Mouse (Mus musculus) small intestine, adult 2 months (tissue): ENCODE data around the gene Hmga2.

ENCODE experiments used
- CTCF ChIP-seq: fragments of 200-500 bp; IDR thresholded peaks from 2 replicates; pipeline ENCODE4 v1.5.1; 2012; ENCODE audit warnings: low read depth, mild to moderate bottlenecking, control low read depth, inconsistent platforms, low read length, moderate library complexity, mixed read lengths; ENCODE audit not compliant: insufficient replicate concordance, insufficient read length; ENCODE audit errors: extremely low read depth
- POLR2A ChIP-seq: fragments of 200-500 bp; IDR thresholded peaks from 2 replicates; pipeline ENCODE4 v1.6.1; 2012; ENCODE audit warnings: low read depth, mild to moderate bottlenecking, control low read depth, inconsistent platforms, low read length, moderate library complexity

DNA sequence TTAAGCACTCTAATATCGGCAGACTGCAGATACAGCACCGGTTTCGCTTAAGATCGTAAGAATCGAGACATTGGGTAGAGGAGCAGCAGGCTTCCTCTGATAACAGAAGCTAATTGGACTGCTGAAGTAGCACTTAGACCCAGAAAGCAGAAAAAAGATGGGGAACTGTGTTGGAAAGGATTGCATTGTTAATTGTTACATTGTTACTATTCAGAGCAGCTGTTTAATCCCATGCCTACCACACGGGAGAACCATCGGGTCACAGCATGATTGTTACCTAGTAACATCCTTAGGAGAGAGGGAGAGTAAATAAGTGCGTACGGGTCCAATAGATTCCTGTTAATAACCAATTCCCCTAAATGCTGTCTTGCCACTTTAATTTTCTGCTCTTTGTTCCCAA is 70.2 kb downstream of the Hmga2 start:
- no peak for TF ChIP-seq CTCF
- TF ChIP-seq POLR2A = no peak
